Mouse (Mus musculus): ENCODE data around the gene 4930563M21Rik.
"Not testable (repeated sequence)": the region's sequence is repeated elsewhere in the genome, so short reads cannot be mapped to it uniquely, and the experiment has no call there.

4930563M21Rik gene

DNA sequence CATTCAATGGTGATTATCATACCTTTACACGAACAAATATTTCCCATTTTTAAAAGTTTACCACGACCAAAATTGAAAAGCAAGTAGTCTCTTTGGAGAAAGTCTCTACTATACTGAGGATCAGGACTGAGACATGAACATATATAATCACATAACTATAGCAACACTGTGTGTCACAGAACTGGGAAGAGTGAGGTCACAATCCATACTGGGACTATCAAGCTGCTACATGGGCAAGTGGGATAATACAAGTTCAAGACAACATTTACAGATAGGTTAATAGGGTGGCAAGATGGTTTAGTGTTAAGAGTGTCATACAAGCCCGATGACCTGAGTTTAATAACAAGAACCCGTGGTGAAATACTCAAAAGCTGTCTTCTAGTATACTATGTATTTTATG, at the start of gene 4930563M21Rik:
Gene 4930563M21Rik (minus strand): TSS at position 101 of the 400 bp plus-strand sequence.
- no peak for DNase-seq (ENCODE audit: low read depth, low spot score)

DNA sequence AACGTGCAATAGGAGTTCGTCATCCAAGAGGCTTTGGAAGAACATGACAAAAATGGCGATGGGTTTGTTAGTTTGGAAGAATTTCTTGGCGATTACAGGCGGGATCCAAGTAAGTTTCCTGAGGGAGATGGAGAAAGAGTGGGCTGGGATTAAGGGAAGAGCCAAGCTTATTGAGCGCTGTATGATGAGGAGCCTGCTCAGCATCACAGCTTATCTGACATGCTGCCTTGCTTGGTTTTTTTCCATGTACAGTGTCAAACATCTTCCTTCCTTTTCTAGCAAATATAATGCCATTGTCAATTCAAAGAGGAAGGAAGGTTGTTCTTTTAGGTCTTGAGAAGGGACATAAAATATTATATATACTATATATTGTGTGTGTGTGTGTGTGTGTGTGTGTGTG, 45.8 kb upstream of the 4930563M21Rik start:
- DNase-seq (ENCODE audit: low read depth, low spot score), result no peak

DNA sequence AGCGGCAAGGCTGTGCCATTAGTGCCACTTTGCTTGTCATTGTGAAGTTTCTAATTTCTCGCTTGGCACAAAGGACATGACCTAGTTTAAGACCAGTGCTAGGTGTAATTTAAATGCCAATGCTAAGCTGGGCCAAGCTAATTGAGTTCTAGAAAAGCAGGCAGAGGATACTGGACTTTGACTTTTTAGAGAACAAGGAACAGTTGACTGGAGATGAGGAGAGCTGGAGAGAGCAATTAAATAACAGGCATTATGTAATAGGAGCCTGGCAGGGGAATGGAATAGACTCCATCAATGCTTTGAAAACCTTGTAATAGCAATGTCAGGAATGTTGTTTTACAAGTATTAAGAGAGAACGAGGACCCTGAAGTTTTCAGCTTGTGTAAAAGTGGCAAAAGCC, 43.4 kb upstream of the 4930563M21Rik start:
- peak; percentile 6 for DNase-seq (ENCODE audit: low read depth, low spot score)

DNA sequence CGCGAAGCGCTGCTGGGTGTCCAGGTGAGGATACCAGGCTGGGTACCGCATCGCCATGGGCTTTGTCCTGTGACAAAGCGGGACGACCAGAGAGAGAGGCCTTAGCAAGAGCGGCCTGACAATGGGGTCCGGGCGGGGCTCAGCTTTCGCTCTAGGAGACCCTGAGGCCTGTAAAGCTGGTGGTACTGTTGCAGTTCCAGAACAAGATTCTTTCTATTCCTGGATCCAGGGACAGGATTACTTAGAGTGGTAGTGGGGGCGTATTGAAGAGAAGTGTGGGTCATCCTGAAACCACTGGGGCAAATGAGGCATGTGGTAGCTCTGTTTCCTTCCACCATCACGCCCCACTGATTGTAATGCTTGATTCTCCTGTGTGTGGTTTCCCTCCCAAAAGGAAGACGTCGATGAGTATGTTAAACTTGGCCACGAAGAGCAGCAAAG, 31.9 kb upstream of the 4930563M21Rik start:
- peak; percentile 75 for DNase-seq (ENCODE audit: low read depth, low spot score)

DNA sequence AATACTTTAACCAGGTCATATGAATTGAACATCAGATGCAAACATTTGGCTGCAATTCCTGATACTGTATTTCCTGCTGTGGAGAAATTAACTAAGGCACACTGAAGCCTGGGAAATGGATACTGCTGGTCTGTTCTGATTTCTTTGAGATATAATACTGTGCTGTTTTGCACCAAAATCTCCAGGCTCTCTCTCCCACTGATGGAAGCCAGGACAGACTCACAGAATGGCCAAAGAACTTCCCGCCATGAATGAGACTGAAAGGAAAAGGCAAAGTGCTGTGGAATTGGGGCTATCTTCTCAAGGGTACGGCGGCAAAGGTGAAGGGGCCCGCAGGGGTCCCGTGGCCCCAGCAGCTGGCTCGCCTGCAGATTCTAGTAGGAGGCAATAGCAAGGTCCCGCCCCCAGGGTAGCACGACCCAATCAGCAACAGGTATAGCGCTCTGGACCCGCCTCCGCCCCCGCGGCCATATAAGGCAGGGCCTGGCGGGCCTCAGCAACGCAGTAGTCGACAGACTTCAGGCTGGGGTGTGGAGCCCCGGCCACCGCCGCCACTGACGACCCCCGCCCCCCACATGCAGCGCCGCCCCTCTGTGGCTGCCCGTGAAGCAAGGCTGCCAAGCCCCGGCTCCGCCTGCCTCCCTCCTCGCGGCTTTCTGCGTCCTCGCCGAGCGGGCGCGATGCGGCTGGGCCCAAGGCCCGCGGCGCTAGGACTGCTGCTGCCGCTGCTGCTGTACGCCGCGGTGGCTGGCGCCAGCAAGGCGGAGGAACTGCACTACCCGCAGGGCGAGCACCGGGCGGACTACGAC, 31.2 kb upstream of the 4930563M21Rik start, which contains the start of gene Rcn2:
Gene Rcn2 (plus strand): TSS at position 474 of the 809 bp plus-strand sequence.
- DNase-seq (ENCODE audit: low read depth, low spot score), result peak; percentile 95

DNA sequence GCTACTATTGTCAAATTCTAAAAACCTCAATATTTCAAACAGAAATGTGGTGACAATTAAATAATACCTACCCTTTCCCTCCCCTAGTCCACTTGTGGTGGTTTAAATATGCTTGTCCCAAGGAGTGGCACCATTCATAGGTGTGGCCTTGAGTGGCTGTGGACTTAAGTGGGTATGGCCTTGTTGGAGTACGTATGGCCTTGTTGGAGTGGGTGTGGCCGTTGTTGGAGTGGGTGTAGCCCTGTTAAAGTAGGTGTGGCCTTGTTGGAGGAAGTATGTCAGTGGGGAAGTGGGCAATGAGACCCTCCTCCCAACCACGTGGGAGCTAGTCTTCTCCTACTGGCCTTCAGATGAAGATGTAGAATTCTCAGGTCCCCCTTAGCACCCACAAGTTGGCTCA, 21.9 kb upstream of the 4930563M21Rik start:
- DNase-seq (ENCODE audit: low read depth, low spot score), result peak; percentile 83

DNA sequence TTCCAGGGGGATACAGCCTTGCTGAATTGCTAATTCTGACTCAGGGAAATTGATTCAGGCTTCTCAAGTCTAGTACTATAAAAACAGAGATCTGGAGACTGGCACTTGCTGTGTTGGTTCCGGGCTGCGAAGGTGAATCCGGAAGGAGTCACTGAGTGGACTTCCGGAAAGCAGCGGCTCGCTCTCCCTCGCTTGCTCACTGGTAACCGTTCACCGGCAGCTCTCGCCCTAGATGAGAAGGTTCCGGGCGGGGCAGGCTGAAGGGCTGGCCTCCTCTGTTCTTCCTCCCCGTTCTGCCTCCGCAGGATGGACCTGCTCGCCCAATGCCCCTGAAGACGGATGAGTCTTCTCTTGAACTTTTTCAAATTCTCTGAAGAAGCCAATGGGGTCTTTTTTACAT, 16.9 kb upstream of the 4930563M21Rik start:
- peak; percentile 48 for DNase-seq (ENCODE audit: low read depth, low spot score)

DNA sequence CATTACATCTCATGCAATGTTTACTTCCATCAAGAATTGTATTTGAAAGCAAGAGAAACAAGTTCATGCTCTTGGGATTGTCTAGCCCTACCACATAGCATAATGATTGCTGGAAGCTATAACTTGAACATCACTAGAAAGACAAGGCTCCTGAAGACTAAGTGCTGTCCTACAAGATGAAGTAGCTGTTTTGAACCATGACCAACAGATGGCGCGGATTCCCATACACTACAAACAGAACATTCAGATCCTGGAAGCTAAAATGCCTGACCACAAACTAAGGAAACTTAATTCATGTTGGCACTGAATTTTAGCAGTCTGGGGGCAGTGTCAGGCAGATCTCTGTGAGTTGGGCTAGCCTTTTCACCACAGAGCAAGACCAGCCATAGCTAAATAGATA, 14.4 kb upstream of the 4930563M21Rik start:
- peak; percentile 60 for DNase-seq (ENCODE audit: low read depth, low spot score)

DNA sequence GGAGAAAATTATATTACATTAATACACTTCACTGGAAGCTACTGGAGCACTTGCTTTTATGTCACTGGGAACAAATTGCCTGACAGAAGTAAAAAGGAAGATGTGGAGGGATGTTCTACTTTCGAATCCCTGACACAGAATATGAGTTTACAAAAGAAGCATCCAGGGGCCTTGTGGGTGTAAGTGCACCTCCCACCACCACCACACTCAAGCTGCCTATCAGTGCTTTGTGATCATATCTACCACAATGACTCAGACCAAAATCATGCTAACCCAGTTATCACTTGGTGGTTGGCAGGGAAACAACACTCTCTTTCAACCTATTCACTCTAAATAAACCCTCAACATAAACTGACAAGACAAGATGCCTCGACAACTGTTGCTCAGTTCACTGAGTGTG, 5.7 kb downstream of the 4930563M21Rik start:
- DNase-seq (ENCODE audit: low read depth, low spot score), result not testable (repeated sequence)

DNA sequence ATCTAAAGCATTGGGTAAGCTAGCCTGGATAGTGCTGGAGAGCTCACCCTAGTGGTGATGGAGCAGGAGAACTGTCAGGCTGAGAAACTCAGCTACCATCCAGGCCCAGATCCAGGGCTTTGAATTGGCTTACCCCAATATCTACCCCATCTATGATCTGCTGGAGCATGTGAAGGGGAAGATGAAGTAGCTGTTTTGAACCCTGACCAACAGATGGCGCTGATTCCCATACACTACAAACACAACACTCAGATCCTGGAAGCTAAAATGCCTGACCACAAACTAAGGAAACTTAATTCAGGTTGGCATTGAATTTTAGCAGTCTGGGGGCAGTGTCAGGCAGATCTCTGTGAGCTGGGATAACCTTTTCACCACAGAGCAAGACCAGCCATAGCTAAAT, 63.5 kb downstream of the 4930563M21Rik start:
- DNase-seq (ENCODE audit: low read depth, low spot score), result peak; percentile 78

DNA sequence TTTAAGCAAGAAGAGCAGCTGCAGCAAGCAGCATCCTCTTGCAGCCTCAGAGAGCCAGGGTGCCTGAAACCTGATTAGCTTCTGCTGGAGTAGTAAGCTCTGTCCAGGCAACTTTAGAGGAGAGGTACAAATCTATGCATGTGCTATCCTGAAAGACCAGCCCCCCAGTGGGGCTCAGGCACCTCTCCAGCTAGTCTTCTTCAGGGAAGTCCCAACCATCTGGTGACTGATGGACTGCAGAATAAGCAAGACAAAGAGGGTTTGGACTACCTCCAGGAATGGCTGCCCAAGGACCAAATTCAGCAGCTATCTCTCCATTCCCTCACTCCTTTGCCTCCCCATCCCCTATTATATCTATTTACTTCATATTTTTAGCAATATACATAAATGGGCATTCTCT, 69.0 kb downstream of the 4930563M21Rik start:
- no peak for DNase-seq (ENCODE audit: low read depth, low spot score)

DNA sequence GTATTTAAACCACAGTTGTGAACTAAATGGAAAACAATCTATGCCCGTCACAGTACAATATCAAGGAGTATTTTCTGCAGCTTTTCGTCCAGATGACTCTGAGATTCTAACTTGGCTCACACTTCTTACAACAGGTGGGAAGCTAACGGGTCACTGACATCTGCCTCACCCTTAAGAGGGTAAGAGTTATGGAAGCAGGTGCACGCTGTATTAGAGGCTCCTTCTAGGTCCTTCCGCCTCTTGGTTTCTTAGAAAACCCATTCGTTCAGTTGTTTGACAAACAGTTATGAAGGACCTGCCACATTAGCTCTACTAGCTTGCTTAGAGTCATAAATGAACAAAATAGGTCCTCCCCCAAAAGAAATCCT, 71.7 kb downstream of the 4930563M21Rik start:
- no peak for DNase-seq (ENCODE audit: low read depth, low spot score)

DNA sequence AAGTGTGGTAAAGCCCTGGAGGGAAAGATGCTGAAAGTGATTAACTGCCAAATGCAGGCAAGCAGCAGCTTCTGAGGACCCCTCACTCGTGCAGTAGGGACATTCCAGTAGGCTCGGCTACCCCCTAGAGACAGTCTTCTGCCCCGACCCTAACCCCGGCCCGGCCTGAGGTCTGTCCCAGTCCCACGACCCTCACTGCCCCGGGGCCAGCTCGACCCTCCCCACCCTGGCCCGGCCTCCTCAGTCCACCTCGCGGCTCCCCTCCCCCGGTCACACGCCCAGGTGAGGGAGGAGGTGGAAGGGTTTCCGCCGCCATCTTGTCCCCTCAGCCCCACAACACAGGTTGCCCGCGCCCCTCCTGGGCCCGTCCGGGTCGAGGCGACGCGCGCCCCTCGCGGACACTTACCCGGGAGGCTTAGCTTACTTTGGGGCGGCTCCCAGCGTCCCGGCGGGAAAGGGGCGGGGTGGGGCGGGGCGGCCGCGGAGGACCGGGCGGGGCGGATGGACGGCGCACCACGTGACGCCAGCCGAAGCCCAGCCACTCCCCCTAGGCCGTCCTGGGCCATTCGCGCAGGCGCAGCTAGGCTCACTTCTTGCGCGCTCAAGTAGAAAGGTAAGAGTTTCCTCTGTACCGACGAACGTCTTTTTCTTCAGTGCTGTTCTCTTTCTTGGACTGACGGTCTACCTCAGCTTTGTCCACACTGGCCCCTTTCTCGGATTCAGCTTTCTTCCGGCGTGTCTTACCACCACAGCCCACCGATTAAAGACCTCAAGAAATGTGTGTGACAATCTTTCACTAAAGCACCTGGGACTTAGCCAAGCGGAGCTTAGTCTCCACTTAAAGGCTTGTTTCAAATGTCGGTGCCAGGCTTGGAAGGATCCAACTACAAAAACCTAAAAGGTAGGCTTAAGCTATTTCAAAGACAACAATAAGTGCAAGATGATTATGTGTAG, 72.4 kb downstream of the 4930563M21Rik start, which contains the start of gene Scaper:
Gene Scaper (minus strand): TSS at position 456 of the 954 bp plus-strand sequence.
- peak; percentile 91 for DNase-seq (ENCODE audit: low read depth, low spot score)

DNA sequence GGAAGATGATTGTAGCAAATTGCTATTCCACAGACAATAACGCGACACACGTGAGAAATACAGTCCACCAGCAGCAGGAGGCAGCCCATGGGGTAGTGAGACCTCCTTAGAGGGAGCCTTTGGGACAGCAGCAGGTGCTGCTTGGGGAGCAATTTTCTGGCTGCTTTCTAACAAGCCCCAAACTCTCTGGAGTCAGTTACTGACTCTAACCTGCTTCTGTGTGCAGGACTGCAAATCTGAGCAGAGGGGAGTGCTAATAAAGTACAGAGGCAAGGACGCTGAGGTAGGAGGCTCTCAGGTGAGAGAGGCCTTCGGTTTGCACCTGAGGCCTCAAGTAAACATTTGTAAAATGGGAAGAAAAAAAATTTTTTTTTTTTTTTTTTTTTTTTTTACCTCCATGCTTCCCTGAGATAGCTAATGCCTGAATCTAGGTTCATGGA, 73.1 kb downstream of the 4930563M21Rik start:
- DNase-seq (ENCODE audit: low read depth, low spot score), result peak; percentile 47

DNA sequence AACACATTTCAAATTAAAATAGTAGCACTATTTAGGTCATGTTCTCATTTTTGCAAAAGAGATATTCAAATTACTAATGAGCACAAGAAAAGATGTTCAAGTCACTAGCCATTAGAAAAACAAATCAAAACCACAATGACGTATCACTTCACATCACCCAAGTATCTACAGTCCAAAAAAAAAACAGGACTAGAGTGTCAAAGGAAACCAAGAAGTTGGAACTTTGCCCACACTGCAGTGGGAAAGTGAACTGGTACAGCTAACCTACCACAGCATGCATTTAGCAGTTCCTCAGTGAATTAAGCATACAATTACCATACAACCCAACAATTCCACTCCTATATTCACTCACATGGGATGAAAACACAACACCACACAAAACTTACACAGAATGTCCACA, 77.9 kb downstream of the 4930563M21Rik start:
- no peak for DNase-seq (ENCODE audit: low read depth, low spot score)

DNA sequence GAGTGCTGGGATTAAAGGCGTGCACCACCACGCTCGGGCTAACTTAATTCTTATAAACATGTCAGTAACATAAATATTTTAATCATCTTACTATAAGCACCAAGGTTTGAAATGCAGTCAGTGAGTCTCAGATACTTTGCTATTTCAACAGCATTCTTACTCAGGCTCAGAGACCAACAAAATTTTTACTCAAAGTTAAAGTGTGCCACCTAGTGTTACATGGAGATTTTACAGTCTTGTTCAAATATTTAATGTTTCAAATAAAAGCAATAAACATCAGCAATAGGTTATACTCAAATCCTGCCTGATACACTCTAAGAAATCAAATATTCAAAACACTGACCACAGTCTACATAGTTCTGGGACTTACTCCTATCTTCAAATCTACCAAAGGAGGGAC, 91.8 kb downstream of the 4930563M21Rik start:
- peak; percentile 33 for DNase-seq (ENCODE audit: low read depth, low spot score)

DNA sequence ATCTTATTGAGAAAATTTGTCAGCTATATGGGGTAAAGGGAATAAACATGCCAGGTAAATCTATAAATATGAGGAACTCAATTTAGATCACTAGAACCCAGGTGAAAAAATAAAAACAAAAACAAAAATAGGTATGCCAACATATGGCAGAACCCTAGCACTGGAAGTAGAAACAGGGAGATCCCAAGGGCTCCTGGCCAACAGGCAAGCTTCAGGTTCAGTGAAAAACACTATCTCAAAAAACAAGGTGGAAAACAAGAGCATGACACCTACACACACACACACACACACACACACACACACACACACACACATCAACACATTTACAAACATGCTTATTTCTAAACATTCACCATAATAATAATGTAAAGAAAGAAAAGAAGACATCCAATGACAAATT, 93.6 kb downstream of the 4930563M21Rik start:
- no peak for DNase-seq (ENCODE audit: low read depth, low spot score)

Data from R1 (cell line).